Mouse (Mus musculus) midbrain, embryonic 10.5 days (tissue): Measurements from ENCODE around the gene Fam84b. TPM values are rescaled to one million over a fixed set of nuclear protein-coding genes. Genes with fewer than 3 reads are reported as not detected.
"Not testable (repeated sequence)": the region's sequence is repeated elsewhere in the genome, so short reads cannot be mapped to it uniquely, and the experiment has no call there.

ENCODE experiments used
- DNase-seq: peaks from one replicate; pipeline ENCODE4 v3.0.0-alpha.2; 2017; ENCODE audit warnings: low spot score
- H3K27ac ChIP-seq: fragments of 300-500 bp; sonication (generic); replicated peaks from 2 replicates; pipeline ENCODE4 v1.5.1; 2016; ENCODE audit warnings: mild to moderate bottlenecking
- H3K27me3 ChIP-seq: fragments of 300-500 bp; sonication (generic); 2 replicates; pipeline ENCODE4 v1.6.1; 2016; ENCODE audit warnings: low read depth, mild to moderate bottlenecking; ENCODE audit not compliant: poor library complexity, severe bottlenecking
- H3K36me3 ChIP-seq: fragments of 300-500 bp; sonication (generic); 2 replicates; pipeline ENCODE4 v1.6.1; 2016; ENCODE audit warnings: mild to moderate bottlenecking, moderate library complexity
- H3K4me1 ChIP-seq: fragments of 300-500 bp; sonication (generic); 2 replicates; pipeline ENCODE4 v1.6.1; 2016
- H3K4me3 ChIP-seq: fragments of 300-500 bp; sonication (generic); 2 replicates; pipeline ENCODE4 v1.5.1; 2016; ENCODE audit warnings: mild to moderate bottlenecking, moderate library complexity
- H3K9me3 ChIP-seq: fragments of 300-500 bp; sonication (generic); replicated peaks from 2 replicates; pipeline ENCODE4 v1.6.1; 2016; ENCODE audit warnings: mild to moderate bottlenecking
- WGBS: fragments of 180-500 bp; shearing (Covaris S2); methylation state at CpG from one replicate; pipeline ENCODE4 v1.1.7; 2016; 5-methylcytosine and 5-hydroxymethylcytosine counted together
- polyA plus RNA-seq: library from polyadenylated mRNA; unstranded; fragments of >200 nt; fragmentation: Nextera tagmentation; extraction: Ambion mirVana; gene quantifications from 2 replicates; pipeline ENCODE4 v1.2.1, GENCODE M21; 2016

The Fam84b gene
- polyA plus RNA-seq, 1 experiment from 2014 or later: 11.8 TPM

DNA sequence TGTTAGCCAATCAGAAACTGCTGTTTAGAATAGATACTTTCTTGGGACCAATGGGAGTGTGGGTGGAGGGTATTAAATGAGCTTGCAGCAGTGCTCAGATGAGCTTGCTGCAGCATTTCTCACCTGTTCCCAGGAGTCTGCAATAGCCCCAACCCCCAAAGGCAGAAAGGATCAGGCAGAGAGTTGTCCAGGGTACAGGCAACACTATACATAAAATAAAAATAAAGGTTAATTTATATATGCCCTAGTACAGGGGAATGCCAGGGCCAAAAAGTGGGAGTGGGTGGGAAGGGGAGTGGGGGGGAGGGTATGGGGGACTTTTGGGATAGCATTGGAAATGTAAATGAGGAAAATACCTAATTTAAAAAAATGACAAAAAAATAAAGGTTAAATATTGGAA, 12.3 kb downstream of the Fam84b start:
- H3K9me3 ChIP-seq, H3K27ac ChIP-seq, H3K27me3 ChIP-seq, DNase-seq, H3K4me3 ChIP-seq, H3K36me3 ChIP-seq: not testable (repeated sequence)
- peaks cover 34% of the 10 kb centered on the region for H3K4me1 ChIP-seq

DNA sequence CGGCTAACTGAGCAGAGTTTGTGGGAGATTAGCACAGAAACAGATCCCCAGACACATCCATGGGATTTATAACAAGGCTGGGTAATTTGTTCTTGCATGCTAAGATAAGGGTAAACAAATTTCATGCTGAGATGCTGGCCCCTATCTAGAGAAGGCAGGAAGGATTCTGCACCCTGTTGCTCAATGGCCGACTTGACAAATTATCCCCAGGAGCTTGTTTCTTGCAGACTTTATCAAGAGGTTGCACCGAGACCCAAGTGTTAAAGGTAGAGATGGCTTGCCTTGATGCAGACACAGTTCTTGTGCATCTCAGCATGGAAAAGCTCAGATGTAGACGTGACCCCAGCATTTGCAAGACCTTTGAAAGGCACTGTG, 13.3 kb downstream of the Fam84b start:
- no peak overlapping the region for H3K4me3 ChIP-seq
- no peak overlapping the region for H3K27ac ChIP-seq
- H3K4me1 ChIP-seq: peaks cover 23% of the 10 kb centered on the region
- H3K36me3 ChIP-seq: no peaks in the 10 kb centered on the region
- no peak for DNase-seq
- no peaks in the 10 kb centered on the region for H3K27me3 ChIP-seq
- no peaks in the 10 kb centered on the region for H3K9me3 ChIP-seq
- 23% methylated on average over 4 of the region's 4 CpGs for WGBS

DNA sequence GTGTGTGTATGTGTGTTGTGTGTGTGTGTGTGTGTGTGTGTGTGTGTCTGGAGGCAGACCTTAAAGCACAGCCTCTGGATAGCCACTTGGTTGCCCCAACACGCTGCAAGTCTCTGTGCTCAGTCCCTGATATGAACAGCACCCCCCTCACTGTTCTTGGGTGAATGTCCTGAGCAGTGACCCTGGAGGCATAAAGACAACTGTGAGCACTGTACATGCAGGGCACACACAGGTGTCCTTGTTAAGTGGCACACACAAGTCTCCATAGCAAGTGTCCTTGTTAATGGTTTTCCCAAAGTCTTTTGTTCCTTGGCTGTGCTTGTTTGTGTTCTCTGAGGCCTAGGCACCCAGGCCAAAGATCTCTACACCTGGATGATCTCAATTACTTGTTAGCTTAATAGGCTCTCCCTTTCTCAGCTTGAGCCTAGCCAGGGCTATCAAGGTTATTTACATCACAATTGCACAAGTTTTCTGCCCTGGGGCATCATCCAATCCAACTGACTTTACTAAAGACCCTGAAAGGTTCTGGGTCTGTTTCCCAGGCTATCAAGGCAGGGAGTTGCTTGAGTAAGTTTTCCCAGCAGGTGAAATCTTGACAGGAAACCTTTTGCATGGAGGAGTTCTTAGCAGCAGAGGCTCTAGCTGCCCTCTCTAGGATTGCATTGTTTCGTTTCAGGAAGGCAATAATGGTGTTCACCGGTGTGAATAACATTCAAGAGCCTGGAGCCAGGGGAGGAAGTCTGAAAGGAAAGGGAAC, 13.9 kb downstream of the Fam84b start:
- 22% methylated on average over 3 of the region's 3 CpGs for WGBS
- no peaks in the 10 kb centered on the region for H3K36me3 ChIP-seq
- H3K27me3 ChIP-seq: no peaks in the 10 kb centered on the region
- peaks cover 19% of the 10 kb centered on the region for H3K4me1 ChIP-seq
- H3K27ac ChIP-seq: peak overlapping the region; percentile 42
- H3K4me3 ChIP-seq: no peak overlapping the region
- DNase-seq: no peak
- no peaks in the 10 kb centered on the region for H3K9me3 ChIP-seq

DNA sequence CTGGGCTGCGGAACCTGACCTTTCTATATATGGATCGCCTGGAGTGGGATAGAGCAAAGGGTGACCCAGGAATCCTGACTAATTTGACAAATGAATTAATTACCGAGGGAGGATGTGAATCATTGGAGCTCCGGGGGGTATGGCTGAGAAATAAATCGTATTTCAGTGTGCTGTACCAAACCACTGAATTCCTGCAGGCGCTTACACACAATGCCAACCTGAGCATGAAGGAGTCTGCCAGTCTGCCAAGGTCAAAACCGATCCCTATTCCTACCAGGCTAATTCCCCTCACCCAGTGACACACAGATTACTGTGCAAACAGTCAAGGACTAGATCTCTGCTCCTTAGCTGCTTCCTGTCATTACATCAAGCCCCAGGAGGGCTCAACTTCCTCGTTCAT, 15.4 kb downstream of the Fam84b start:
- no peak for DNase-seq
- no peaks in the 10 kb centered on the region for H3K36me3 ChIP-seq
- no peak overlapping the region for H3K27ac ChIP-seq
- H3K4me1 ChIP-seq: peaks cover 19% of the 10 kb centered on the region
- H3K27me3 ChIP-seq: no peaks in the 10 kb centered on the region
- no peak overlapping the region for H3K4me3 ChIP-seq
- no peaks in the 10 kb centered on the region for H3K9me3 ChIP-seq
- 83% methylated on average over 8 of the region's 8 CpGs for WGBS

DNA sequence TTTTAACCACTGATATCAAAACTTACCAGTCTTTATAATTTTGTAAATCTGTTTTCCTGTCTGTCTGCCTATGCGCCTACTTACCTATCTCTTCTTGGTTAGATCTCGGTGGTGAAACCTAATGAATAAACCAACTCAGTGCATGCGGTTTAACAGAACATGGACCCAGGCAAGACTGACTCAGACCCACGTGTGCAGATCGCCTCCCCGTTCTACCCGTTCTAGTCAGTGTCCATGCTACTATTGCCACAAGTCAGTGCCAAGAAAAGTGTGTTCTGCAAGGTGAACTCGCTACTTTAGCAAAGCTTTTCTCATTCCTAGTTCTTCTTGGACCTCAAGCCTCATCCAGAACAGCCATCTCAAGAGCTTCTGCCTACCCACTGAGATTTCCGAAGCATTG, 15.9 kb downstream of the Fam84b start:
- Histone ChIP-seq H3K27me3 (no peaks in the 10 kb centered on the region), H3K27ac (no peak overlapping the region), H3K4me1 (peaks cover 19% of the 10 kb centered on the region), H3K36me3 (no peaks in the 10 kb centered on the region), H3K4me3 (no peak overlapping the region), H3K9me3 (no peaks in the 10 kb centered on the region)
- WGBS: 93% methylated on average over 9 of the region's 9 CpGs
- no peak for DNase-seq

DNA sequence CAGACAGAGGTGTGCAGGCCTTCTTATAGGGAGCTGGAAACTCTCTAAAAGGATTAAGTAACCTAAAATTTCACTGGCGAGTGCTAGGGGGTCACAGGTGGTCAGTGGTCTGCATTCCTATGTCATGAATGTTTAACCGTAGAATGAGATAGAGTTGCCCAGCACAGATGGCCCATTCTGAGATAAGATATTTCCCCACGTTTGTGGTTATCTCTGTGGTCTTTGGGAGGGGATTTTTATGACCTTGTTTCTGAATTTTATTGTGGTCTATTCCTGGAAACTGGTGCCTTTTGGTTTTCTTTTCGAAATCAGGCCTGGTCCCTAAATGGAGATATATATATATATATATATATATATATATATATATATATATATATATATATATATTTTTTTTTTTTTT, 17.3 kb downstream of the Fam84b start:
- WGBS: 82% methylated on average over 4 of the region's 4 CpGs
- DNase-seq: no peak
- H3K9me3 ChIP-seq: no peaks in the 10 kb centered on the region
- H3K4me1 ChIP-seq: peaks cover 18% of the 10 kb centered on the region
- no peaks in the 10 kb centered on the region for H3K27me3 ChIP-seq
- no peak overlapping the region for H3K4me3 ChIP-seq
- H3K27ac ChIP-seq: no peak overlapping the region
- no peaks in the 10 kb centered on the region for H3K36me3 ChIP-seq

DNA sequence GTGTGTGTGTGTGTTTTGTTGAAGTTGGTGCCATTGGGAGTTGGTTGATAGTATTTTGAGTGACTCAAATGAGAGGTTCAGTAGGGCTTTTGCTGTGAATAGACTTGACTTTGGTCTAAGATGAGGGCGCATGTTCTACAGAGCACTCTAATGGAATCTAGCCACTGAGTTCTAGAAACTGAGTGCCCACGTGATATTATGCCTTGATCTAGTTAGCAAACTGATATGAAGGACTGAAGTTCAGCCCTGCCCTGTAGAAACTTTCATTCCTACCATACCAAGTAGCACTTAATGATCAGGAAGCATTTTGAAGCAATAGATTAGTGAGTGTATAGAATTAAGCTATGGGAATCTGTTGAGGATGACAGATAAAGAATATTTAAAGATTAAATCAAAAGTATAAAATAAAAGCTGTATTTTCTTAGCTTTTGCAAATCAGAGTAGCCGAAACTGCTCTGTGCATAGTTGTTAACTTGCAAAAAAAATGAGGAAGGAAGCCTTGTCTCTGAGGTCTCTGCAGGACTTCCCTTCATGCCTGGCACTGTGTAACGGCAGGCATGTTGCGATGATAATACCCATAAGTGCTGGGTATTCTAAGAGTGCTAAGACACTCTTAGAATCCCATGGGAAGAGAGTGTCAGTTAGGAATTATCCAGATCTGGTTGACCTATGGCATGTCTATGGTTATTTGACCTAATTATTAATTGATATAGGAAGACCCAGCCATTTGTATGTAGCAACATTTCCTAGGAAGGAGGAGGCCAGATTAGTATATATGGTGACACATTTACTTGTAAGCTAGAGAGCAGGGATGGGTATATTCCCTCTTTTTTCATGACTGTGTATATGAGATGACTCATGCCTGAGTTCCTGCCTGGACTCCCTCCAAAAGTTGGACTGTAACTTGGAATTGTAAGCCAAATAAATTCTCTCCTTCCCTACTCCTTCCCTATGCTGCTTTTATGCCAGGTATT, 18.7 kb downstream of the Fam84b start:
- 90% methylated on average over 5 of the region's 5 CpGs for WGBS
- Histone ChIP-seq H3K9me3 (no peaks in the 10 kb centered on the region), H3K4me1 (peaks cover 6% of the 10 kb centered on the region), H3K4me3 (no peak overlapping the region), H3K27ac (no peak overlapping the region), H3K27me3 (no peaks in the 10 kb centered on the region), H3K36me3 (no peaks in the 10 kb centered on the region)
- no peak for DNase-seq

DNA sequence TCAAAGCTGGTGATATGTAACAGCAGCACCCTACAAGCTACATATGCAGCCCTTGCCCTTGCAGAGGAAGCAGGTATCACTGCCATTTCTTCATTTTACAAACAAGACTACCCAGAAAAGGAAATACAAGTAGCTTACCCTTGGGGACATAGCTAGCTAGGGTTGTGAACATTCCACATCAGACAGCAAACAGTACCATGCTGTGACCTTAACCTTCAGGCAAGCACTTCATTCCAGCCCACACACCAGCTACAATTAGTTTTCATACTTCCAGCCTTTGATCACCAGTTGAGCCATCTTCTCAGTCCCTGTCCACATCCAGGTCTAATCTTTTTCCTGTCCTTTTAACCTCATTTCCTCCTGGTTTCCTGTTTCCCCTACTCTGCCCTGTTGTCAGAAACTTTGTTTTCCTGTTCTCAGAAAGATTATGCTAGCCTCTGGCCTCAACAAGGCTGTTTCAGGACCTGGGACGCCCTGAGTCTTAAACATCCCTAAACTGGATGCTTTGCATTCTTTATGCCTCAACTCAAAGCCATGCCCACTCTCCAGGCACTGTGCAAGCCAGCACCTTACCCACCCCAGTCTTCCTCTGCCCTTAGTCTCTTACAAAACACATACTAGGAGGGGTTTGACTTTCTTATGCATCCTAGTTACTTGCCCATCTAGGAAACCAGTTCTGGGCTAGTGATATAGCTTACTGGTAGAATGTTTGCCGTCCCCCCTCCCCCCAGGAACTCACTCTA, 19.9 kb downstream of the Fam84b start:
- H3K27me3 ChIP-seq: no peaks in the 10 kb centered on the region
- WGBS: 55% methylated on average over 2 of the region's 2 CpGs
- no peaks in the 10 kb centered on the region for H3K36me3 ChIP-seq
- no peak for DNase-seq
- no peak overlapping the region for H3K4me3 ChIP-seq
- H3K27ac ChIP-seq: no peak overlapping the region
- H3K9me3 ChIP-seq: no peaks in the 10 kb centered on the region
- no peaks in the 10 kb centered on the region for H3K4me1 ChIP-seq

DNA sequence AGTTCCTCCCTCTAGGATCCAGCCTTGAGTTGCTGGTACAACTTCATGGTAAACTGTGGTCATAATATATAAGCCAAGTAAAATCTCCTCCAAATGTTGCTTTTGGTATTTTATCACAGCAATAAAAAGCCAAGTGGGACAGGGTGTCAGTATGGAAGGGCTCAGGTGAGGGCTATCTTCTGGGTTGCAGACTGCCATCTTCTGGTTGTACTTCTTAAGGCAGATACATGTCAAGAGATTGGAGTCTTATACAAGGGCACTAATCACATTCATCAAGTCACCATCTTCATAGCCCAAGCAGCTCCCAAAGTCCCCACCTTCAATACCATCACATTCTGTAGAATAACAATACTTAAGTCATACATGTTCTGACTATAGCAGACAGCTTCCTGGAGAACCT, 21.0 kb downstream of the Fam84b start:
- Histone ChIP-seq H3K36me3 (no peaks in the 10 kb centered on the region), H3K27ac (no peak overlapping the region)
- no peak for DNase-seq

DNA sequence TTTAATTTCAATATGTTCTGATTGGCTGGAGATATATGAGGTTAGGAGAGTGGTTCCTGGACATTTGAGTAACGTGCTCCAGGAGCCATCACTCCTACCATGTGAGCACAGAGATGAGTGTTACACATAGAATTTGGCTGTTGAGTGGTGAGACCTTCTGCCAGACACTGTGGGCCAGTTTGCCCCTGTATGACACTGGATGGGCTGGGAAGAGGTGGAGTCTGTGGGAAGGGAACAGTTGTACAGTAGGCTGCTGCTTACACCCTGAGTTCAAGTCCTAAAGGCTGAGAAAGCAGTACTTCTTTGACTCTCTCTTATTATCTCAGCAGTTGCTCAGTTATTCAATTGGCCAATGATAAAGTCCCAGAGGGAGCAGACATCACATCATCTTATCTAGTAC, 27.4 kb downstream of the Fam84b start:
- peaks cover 12% of the 10 kb centered on the region for H3K27me3 ChIP-seq
- no peak for DNase-seq
- peaks cover 2% of the 10 kb centered on the region; the same call in 1 of the 2 replicates for H3K36me3 ChIP-seq
- WGBS: 67% methylated on average over 1 of the region's 1 CpGs
- H3K9me3 ChIP-seq: no peaks in the 10 kb centered on the region
- H3K4me1 ChIP-seq: peaks cover 43% of the 10 kb centered on the region
- H3K27ac ChIP-seq: no peak overlapping the region
- no peak overlapping the region for H3K4me3 ChIP-seq

More for the DNA sequence above, 21.0 kb downstream of the Fam84b start:
- no peaks in the 10 kb centered on the region for H3K27me3 ChIP-seq
- H3K4me3 ChIP-seq: no peak overlapping the region
- no peaks in the 10 kb centered on the region for H3K9me3 ChIP-seq
- H3K4me1 ChIP-seq: no peaks in the 10 kb centered on the region

DNA sequence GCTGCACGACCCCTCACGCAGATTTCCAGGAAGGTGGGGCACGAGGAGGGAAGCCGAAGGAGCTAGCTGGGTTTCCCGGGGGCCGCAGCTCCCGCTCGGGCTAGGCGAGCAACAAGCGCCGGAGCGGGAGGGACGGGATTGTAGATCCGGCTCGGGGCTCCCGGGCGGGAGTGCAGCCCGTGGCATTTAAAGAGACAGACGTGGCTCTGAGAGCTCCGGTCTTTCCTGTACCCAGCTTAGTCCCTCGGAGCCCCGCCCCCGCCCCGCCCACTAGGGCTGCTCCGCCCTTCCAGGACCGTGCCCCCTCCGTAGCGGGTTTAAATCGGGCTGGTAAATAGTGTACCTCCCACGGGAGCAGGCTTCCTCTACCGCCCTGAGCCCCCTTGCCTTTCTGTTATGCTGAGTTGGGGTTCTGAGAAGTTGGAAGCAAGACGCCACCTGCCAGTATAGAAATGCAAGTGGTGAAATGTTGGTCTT, 28.8 kb downstream of the Fam84b start:
- peaks cover 44% of the 10 kb centered on the region for H3K4me1 ChIP-seq
- peaks cover 17% of the 10 kb centered on the region for H3K36me3 ChIP-seq
- peak overlapping the region; percentile 87 for H3K27ac ChIP-seq
- WGBS: under 1% methylated on average over 32 of the region's 32 CpGs
- H3K27me3 ChIP-seq: peaks cover 13% of the 10 kb centered on the region
- H3K4me3 ChIP-seq: peak overlapping the region; percentile 77
- peak; percentile 90 for DNase-seq
- no peaks in the 10 kb centered on the region for H3K9me3 ChIP-seq

DNA sequence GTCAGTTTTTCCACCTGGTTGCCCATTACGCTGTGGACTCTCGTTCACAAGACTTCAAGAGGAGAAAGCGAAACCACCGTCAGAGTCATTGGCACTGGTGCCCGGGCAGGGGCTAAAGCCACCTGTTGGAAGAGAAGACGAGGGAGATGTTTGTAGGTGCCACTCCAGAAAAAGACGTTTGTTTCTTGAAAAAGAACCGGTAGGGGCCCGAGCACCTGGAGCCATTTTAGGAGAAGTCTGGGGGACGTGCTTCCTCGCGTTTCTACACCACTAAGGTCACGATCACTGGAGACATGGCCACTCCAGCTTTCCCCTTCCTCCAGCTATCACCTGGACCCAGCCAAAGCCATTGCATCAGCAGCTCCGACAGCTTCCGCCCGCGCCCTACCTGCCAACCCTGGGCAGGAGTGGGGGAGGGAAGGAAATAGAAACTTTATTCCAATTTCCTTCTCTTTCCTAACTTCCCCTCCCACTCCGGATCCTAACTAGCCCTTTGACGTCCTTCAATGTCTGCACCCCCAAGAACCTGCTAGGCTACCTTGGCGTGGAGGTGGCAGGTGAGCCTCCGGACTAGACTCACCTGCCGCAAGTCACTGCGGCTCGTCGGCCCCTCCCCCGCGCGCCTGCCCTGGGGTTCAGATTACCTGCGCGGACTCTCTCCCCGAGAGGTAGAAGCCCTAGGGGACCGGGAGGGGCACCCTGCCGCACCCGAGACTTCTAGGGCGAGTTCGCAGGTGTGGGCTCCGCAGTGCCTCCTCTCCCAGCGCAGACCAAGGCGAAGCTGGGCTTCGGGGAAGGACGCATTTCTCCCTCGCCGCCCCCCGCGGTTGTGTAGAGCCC, 29.5 kb downstream of the Fam84b start:
- no peaks in the 10 kb centered on the region for H3K9me3 ChIP-seq
- WGBS: under 1% methylated on average over 45 of the region's 45 CpGs
- peak overlapping the region; percentile 87 for H3K27ac ChIP-seq
- DNase-seq: peak; percentile 29
- H3K36me3 ChIP-seq: peaks cover 17% of the 10 kb centered on the region
- H3K4me1 ChIP-seq: peaks cover 44% of the 10 kb centered on the region
- H3K4me3 ChIP-seq: peak overlapping the region; percentile 77
- peaks cover 13% of the 10 kb centered on the region for H3K27me3 ChIP-seq
